Mouse (Mus musculus) c-Kit-positive CD71-negative TER-119-negative erythroid progenitor cells, embryonic 14.5 days (primary cell): ENCODE measurements around the gene Pex3.

Source experiments
- DNase-seq: peaks from one replicate; pipeline ENCODE4 v3.0.0-alpha.2; 2013; ENCODE audit warnings: low read depth

Pex3 gene

GRCm38 (mm10) chr10:13552646-13553497 is at the start of gene Pex3, which contains the start of gene Adat2:
TSS of gene Pex3 (minus strand) at chr10:13553142.
TSS of gene Adat2 (plus strand) at chr10:13552894.
- peak; percentile 85 for DNase-seq

GRCm38 (mm10) chr10:13600926-13601325 is 48.0 kb upstream of the Pex3 start:
- DNase-seq = no peak

- no peak for DNase-seq
These were observed 44.5 kb upstream of the Pex3 start for GRCm38 (mm10) chr10:13597491-13597890.

GRCm38 (mm10) chr10:13596866-13597265 is 43.9 kb upstream of the Pex3 start:
- DNase-seq = no peak

- no peak for DNase-seq
These were observed 43.1 kb upstream of the Pex3 start for GRCm38 (mm10) chr10:13596073-13596472.

GRCm38 (mm10) chr10:13593529-13593928 is 40.6 kb upstream of the Pex3 start:
- no peak for DNase-seq

GRCm38 (mm10) chr10:13592196-13592595 is 39.3 kb upstream of the Pex3 start:
- no peak for DNase-seq

- no peak for DNase-seq
These were observed 35.0 kb upstream of the Pex3 start for GRCm38 (mm10) chr10:13587914-13588313.

- DNase-seq = no peak
These were observed 24.2 kb upstream of the Pex3 start for GRCm38 (mm10) chr10:13577123-13577522.

- no peak for DNase-seq
These were observed 19.5 kb upstream of the Pex3 start for GRCm38 (mm10) chr10:13572410-13572809.

GRCm38 (mm10) chr10:13572003-13572402 is 19.1 kb upstream of the Pex3 start:
- no peak for DNase-seq

- no peak for DNase-seq
These were observed 18.0 kb upstream of the Pex3 start for GRCm38 (mm10) chr10:13570697-13571538.

GRCm38 (mm10) chr10:13569818-13570217 is 16.9 kb upstream of the Pex3 start:
- no peak for DNase-seq

- DNase-seq = no peak
These were observed 13.5 kb upstream of the Pex3 start for GRCm38 (mm10) chr10:13566393-13566792.

- no peak for DNase-seq
These were observed 12.1 kb upstream of the Pex3 start for GRCm38 (mm10) chr10:13565080-13565448.

- DNase-seq = peak; percentile 24
These were observed 11.6 kb upstream of the Pex3 start for GRCm38 (mm10) chr10:13564364-13565079.

- DNase-seq = no peak
These were observed 7.2 kb upstream of the Pex3 start for GRCm38 (mm10) chr10:13560014-13560674.

- DNase-seq = no peak
These were observed 1.4 kb upstream of the Pex3 start for GRCm38 (mm10) chr10:13554316-13554715.

- DNase-seq = peak; percentile 6
These were observed 600 bp upstream of the Pex3 start for GRCm38 (mm10) chr10:13553498-13553985.

GRCm38 (mm10) chr10:13541721-13542120 is 11.2 kb downstream of the Pex3 start:
- DNase-seq = no peak

- DNase-seq = no peak
These were observed 13.1 kb downstream of the Pex3 start for GRCm38 (mm10) chr10:13539769-13540333.
